Mouse (Mus musculus): ENCODE results near the gene Zbtb11.

Gene Zbtb11

DNA sequence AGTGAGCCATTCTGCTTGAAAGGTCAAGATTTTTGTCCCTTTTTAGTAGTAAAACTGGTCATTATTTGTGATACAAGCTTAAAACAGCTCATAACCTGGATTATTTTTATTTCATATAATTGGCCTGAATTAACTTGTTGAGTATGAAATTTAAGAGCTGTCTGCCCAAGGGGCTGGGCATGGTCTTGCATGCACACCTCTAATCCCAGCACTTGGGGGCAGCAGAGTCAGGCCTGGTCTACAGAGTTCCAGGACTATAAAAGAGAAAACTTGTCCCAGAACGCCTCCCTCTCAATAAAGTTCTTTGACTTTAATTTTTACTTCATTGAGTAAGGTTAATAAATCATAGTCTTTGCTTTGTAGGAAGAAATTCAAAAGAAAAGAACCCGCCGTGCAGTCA, 4.5 kb upstream of the Zbtb11 start:
- DNase-seq (ENCODE audit: extremely low spot score, low read depth, low spot score): no peak

GRCm38 (mm10) chr16:55970416-55970815, 3.3 kb upstream of the Zbtb11 start:
- DNase-seq (ENCODE audit: extremely low spot score, low read depth, low spot score): no peak

- DNase-seq (ENCODE audit: extremely low spot score, low read depth, low spot score): no peak
Observed at GRCm38 (mm10) chr16:55971735-55972615, 1.7 kb upstream of the Zbtb11 start.

- no peak for DNase-seq (ENCODE audit: extremely low spot score, low read depth, low spot score)
Observed at GRCm38 (mm10) chr16:55972626-55973201, 969 bp upstream of the Zbtb11 start.

DNA sequence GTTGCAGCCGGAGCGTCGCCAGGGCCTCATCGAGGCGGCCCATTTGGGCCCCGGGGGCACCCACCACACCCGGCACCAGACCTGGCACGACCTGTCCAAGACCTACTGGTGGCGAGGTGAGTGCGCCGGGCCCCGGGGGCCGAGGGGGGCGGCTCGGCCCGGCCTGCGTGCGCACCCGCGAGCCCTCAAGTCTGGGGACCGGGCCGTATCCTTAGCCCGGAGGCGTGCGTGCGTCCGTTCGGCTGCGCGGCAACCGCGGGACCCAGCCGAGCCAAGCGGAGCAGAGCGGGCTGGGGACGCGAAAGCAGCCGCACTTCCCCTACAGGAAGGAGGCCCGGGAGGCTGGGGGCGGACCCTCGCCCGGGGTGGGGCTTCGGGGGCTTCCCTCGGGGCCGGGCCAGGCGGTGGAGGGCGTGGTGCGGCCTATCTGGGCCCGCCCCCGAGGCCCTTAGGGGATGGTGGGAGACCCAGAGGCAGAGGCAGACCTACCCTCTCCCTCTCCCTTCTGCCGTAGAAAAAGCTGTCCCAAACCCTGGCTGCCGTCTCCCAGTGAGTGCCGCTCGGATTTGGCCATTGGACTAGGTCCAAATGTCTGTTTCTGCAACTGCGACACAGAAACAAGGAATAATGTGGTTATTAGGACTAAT, 696 bp downstream of the Zbtb11 start:
- DNase-seq (ENCODE audit: extremely low spot score, low read depth, low spot score): no peak

GRCm38 (mm10) chr16:55974903-55975285, 1.2 kb downstream of the Zbtb11 start:
- no peak for DNase-seq (ENCODE audit: extremely low spot score, low read depth, low spot score)

DNA sequence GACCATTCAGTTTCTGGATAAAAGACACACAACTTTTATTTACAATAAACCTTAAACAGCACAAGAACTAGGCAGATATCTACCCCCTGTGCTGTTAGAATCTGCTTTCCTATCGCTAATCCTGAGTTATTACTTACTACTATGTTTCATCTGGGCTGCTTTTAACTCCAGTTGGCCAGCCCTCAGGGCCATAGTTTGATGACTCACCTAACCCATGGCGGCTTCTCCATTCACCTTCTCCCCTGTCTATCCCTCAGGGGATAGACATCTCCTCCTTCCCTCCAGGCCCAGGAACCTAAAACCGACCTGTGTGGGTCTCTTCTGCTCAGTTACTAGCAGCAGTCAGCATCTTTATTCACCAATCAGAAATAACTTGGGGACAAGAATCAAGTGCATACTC, 12.3 kb downstream of the Zbtb11 start:
- no peak for DNase-seq (ENCODE audit: extremely low spot score, low read depth, low spot score)

DNA sequence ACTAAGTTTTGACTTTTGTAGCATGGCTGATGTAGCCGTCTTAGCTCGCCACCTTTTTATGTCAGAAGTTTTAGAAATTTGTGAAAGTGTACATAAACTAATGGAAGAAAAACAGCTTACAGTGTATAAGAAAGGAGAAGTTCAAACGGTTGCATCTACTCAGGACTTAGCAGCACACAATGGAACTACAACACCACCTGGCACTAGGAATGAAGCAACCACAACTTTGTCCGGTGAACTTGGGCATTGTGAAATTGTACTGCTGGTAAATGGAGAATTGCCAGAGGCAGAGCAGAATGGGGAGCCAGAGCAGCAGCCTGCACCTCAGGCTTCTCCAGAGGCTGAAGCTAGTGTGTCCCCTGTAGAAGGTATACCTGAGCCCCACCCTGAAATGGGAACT, 16.6 kb downstream of the Zbtb11 start:
- no peak for DNase-seq (ENCODE audit: extremely low spot score, low read depth, low spot score)

DNA sequence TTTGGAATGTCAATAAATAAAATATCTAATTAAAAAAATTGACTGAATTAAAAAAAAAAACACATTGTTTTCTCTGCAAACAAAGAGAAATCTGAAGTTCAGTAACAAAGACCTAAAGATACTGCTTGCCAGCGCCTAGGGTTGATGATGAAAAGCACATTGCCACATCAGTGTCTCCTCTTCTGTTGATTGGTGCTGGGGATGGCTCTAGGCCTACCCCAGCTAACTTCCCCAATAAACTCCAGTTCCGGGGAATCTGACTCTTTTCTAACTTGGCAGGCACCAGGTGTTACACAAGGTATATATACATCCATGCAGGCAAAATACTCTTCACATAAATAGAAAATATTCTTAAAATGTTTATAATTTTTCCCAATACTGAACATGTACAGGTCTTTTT, 20.6 kb downstream of the Zbtb11 start:
- no peak for DNase-seq (ENCODE audit: extremely low spot score, low read depth, low spot score)

DNA sequence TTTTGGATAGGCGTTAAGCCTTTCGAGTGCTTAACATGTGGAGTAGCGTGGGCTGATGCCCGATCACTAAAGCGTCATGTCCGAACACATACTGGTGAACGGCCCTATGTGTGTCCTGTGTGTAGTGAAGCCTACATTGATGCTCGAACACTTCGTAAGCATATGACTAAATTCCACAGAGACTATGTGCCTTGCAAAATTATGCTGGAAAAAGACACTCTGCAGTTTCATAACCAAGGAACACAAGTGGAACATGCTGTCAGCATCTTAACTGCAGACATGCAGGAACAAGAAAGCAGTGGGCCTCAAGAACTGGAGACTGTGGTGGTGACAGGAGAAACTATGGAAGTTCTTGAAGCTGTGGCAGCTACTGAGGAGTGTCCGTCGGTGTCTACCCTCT, 33.1 kb downstream of the Zbtb11 start:
- DNase-seq (ENCODE audit: extremely low spot score, low read depth, low spot score): no peak

DNA sequence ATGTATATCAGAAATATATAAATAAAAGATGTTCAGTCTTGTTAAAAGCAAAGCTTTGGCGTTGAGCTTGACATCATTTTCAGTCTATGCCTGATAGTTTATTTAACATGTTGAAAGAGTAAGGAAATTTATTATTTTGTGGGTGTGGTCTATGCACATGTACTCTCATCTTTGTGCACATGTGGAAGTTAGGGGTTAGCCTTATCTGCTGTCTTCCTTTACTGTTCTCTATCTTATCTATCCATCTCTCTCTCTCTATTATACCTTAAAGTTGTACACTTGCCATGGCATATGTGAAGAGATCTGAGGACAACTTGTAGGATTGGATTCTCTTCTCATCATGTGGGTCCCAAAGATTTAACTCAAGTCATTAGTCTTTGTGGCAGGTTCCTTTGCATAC, 35.2 kb downstream of the Zbtb11 start:
- no peak for DNase-seq (ENCODE audit: extremely low spot score, low read depth, low spot score)

DNA sequence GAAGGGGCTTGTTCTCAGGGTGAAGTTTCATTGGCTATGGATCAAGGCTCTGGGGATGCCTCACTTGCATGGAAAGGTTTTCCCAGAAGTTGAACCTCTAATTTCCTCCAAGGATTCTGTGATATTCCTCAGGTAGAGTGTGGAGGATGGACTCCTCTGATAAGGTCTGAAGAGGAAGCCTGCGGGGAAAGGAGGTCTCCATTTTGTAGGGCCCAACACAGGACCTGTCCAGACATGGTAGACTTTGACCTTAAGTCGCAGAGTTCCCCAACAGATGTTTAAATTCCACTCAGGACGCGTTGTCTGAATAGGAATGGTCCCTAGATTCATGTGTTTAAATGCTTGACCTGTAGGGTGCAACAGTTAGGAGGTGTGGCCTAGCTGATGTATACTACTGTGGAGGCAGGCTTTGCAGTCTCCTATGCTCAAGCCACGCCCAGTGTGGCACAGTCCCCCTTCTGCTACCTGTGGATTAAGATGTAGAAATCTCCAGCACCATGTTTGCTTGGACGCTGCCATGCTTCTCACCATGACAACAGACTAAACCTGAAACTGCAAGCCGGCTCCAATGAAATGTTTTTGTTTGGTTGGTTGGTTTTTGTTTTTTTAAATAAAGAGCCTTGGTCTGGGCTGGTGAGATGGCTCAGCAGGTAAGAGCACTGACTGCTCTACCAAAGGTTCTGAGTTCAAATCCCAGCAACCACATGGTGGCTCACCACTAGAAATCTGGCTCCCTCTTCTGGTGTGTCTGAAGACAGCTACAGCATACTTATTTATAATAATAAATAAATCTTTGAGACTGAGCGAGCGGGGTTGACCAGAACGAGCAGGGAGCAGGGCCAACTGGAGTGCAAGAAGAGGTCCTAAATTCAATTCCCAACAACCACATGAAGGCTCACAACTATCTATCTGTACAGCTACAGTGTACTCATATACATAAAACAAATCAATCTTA, 39.4 kb downstream of the Zbtb11 start:
- DNase-seq (ENCODE audit: extremely low spot score, low read depth, low spot score): no peak

- DNase-seq (ENCODE audit: extremely low spot score, low read depth, low spot score): no peak
Observed at GRCm38 (mm10) chr16:56014076-56014475, 40.4 kb downstream of the Zbtb11 start.

GRCm38 (mm10) chr16:56019660-56020059, 46.0 kb downstream of the Zbtb11 start:
- DNase-seq (ENCODE audit: extremely low spot score, low read depth, low spot score): no peak

DNA sequence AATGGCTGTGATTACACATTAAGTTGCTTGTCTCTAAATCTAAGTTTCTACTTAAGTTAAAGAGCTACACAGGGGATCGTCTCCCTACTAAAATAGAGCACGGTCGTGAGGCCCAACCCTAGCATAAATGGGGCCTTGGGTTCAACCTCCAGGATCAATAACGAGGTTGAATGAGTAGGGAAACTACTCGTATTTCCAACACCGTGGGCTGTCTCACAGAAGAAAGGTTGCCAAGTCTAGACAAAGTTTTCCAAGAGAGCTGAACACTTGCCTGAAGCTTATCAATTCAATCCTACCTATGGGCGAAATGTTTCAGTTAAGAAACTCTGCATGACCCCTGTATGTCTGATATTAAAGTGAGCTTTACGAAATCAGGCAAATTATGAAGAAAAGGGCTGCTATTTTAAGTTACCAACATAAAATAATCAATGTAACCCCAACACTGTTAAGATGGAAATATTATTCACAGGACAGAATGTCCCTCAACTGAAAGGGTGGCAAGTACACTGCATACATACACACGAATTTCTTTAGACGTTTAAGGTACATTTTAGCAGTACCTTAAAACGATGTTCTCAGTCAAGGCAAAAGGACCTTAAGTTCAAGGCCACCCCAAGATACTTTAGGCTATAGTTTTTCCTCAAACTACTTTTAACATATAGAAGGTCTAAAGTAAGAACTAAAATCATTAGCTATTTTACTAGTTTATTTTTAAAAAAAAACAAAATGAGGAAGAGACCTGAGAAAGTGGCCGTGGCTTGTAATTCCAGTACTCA, 54.4 kb downstream of the Zbtb11 start:
- no peak for DNase-seq (ENCODE audit: extremely low spot score, low read depth, low spot score)

DNA sequence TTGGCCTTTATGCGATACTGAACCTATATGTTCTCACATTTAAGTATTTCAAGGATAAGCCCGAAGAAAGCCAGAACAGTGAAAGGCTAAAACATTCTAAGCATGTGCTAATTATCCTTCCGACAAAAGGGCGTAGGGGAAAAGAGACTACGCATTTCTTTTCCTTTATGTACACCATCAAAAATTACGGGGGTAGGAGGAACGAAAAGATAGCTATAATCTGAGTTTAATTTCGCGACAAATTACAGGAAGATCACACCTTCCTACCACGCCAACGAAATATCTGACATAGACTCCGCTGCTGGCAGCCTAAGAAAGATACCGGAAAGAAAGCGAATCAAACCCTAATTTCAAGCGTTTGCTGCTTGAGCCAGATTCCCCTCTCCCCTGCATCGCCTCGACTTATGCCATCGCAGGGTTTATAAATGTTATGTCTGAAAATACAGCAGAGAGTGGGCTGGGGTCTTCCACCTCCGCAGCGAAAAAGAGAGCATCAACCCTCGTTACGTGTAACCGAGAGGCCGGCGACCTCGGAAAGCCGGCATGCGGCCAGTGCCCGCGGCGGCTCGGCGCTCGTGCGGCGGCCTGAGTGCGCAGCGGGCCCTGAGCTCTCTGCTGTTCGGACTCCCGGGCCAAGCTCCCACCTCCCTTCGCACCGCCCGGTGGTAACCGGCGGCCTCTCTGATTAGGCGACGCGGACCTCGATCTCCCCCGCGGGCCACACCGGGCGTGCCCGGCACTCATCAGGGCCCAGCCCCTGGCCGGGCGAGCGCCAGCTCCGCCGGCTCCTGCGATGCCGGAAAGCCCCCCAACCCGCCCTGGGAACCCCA, 55.3 kb downstream of the Zbtb11 start:
- DNase-seq (ENCODE audit: extremely low spot score, low read depth, low spot score): no peak

DNA sequence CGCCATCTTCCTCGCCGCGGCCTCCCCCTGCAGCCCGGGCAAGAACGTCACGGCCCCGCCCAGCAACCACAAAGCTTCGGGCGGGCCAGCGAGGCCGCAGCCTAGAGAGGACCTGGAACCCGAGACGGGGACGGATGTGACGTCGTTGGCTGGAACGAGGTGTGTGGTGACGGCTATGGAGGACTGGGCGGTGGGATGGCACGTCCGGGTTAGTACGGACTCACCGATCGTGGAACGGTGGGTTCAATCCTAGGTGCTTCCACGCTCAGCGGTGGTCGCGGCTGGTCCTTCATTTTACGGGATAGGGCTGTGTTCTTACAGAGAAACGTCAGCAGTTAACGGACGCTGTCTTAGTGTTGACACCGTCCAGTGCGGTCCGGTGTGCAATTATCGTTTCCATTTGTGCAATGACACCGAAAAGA, 56.0 kb downstream of the Zbtb11 start, which contains the start of gene Pcnp:
Pcnp (minus strand) TSS at position 79 of the 422 bp plus-strand sequence.
- peak; percentile 92 for DNase-seq (ENCODE audit: extremely low spot score, low read depth, low spot score)

DNA sequence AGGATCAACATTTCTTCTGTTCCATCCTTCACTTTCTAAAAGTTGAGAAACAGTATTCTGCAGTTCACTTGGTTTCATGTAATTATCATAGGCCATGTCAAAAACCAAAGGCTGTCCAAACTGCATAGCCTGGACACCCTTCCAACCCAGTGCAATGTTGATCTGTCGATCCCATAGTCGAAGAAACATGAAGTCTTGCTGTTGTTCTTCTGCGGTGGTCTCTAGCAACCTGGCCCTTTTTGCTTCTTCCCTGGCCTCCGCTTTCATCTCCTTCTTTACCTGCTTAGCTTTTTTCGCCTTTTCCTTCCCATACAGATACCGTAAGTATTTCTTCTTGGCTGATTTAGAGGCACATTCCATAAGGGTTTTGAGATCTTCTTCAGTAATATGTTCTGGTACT, 60.9 kb downstream of the Zbtb11 start:
- DNase-seq (ENCODE audit: extremely low spot score, low read depth, low spot score): no peak

DNA sequence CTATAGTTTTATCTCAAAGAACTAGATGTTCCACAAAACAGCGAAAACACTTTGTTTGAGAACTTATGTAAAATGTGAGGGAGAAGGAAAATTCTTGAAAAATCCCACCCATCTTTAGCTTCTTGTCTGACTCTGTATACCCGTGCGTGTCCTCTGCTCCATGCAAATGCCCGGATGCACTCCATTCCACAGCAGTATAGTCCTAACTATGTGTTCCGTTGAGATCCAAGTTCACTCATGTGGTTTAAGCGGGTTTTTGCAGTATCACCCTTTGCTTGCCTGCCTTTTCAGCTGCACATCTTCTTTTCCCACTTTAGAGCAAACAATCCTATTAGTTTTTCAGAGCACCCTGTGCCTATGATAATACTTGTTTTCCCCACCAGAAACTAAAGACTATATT, 62.8 kb downstream of the Zbtb11 start:
- no peak for DNase-seq (ENCODE audit: extremely low spot score, low read depth, low spot score)

All from hindlimb bud, embryonic 11.5 days (tissue).